Mouse (Mus musculus): ENCODE results near the gene Mrpl4.

DNA sequence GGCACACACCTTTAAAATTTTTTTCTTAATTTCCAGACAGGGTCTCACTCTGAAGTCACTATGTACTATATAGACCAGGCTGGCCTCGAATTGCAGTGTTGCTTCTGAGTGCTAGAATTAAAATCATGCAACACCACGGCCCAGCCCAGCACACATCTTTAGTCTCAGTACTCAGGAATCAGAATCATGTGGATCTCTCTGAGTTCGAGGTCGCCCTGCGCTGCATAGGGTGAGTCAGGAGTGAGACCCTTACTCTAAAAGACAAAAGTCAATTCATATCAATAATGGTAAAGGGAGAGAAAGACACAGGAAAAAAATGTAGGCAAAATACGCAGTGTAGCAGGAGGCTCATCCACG lies 290 bp upstream of the Mrpl4 start:
- TF ChIP-seq EP300 (IDR thresholded peaks at IDR 0.05; ENCODE audit: low read depth) (no peak), CTCF (IDR thresholded peaks at IDR 0.05; ENCODE audit: low read depth) (no peak)
